Mouse (Mus musculus) brain, embryonic 14.5 days (tissue): ENCODE measurements around the gene Chrnd.

Experiments used
- CTCF ChIP-seq: fragments of 200-500 bp; IDR thresholded peaks from 2 replicates; pipeline ENCODE4 v1.5.1; 2012; ENCODE audit warnings: inconsistent platforms, mild to moderate bottlenecking, moderate library complexity, borderline replicate concordance; ENCODE audit not compliant: insufficient read depth, insufficient read length; ENCODE audit errors: extremely low read depth
- POLR2A ChIP-seq: fragments of 200-500 bp; IDR thresholded peaks from 2 replicates; pipeline ENCODE4 v1.6.1; 2012; ENCODE audit warnings: mild to moderate bottlenecking, inconsistent platforms, borderline replicate concordance; ENCODE audit not compliant: poor library complexity, insufficient read depth, insufficient read length, severe bottlenecking; ENCODE audit errors: extremely low read depth

DNA sequence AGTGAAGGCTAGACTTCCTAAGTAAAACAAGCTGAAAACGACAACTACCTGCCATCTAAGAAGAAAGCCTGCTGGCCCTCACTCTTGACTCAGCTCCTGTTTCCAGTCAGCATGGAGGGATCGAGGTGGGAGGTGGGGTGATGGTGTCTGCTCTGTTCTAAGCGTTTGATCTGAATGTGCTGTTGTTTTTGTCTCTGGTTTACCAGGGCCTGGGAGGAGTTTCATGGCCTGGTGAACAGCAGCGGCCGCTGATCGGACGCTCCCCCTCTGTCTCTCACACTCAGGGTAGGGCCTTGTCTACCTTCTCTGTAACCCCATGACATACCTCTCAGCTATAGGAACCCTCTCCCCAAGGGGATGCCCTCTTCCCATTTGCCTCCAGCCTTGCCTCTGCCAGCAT, 41.8 kb downstream of the Chrnd start:
- TF ChIP-seq POLR2A (no peak), CTCF (no peak)
